Mouse (Mus musculus) neural tube, embryonic 15.5 days (tissue): ENCODE measurements around the gene Nup107. TPM values are rescaled to one million over a fixed set of nuclear protein-coding genes. Genes with fewer than 3 reads are reported as not detected.
"Not testable (repeated sequence)": the region's sequence is repeated elsewhere in the genome, so short reads cannot be mapped to it uniquely, and the experiment has no call there.

ENCODE experiments used
- ATAC-seq: fragments of 200-750 bp; cut with Nextera tagmentation; 2 replicates; pipeline ENCODE4 v1.8.0; 2017; ENCODE audit warnings: mild to moderate bottlenecking, moderate TSS enrichment, moderate library complexity; ENCODE audit not compliant: low FRiP score
- H3K27ac ChIP-seq: fragments of 300-500 bp; sonication (generic); replicated peaks from 2 replicates; pipeline ENCODE4 v1.5.1; 2015; ENCODE audit warnings: mild to moderate bottlenecking, inconsistent platforms
- H3K27me3 ChIP-seq: fragments of 300-500 bp; sonication (generic); replicated peaks from 2 replicates; pipeline ENCODE4 v1.6.1; 2015; ENCODE audit warnings: inconsistent platforms
- H3K36me3 ChIP-seq: fragments of 300-500 bp; sonication (generic); 2 replicates; pipeline ENCODE4 v1.6.1; 2015; ENCODE audit warnings: inconsistent platforms
- H3K4me1 ChIP-seq: fragments of 300-500 bp; sonication (generic); 2 replicates; pipeline ENCODE4 v1.6.1; 2015; ENCODE audit warnings: inconsistent platforms
- H3K4me2 ChIP-seq: fragments of 300-500 bp; sonication (generic); 2 replicates; pipeline ENCODE4 v1.6.1; 2015; ENCODE audit warnings: inconsistent platforms, mild to moderate bottlenecking, moderate library complexity
- H3K4me3 ChIP-seq: fragments of 300-500 bp; sonication (generic); replicated peaks from 2 replicates; pipeline ENCODE4 v1.5.1; 2015; ENCODE audit warnings: mild to moderate bottlenecking, inconsistent platforms
- H3K9ac ChIP-seq: fragments of 300-500 bp; sonication (generic); replicated peaks from 2 replicates; pipeline ENCODE4 v1.6.1; 2015; ENCODE audit warnings: mild to moderate bottlenecking, inconsistent platforms
- H3K9me3 ChIP-seq: fragments of 300-500 bp; sonication (generic); replicated peaks from 2 replicates; pipeline ENCODE4 v1.6.1; 2016; ENCODE audit warnings: inconsistent platforms
- WGBS: fragments of 180-500 bp; shearing (Covaris S2); methylation state at CpG from one replicate; pipeline ENCODE4 v1.1.7; 2015; ENCODE audit warnings: mixed read lengths; 5-methylcytosine and 5-hydroxymethylcytosine counted together
- polyA plus RNA-seq: library from polyadenylated mRNA; unstranded; fragments of >200 nt; fragmentation: Nextera tagmentation; extraction: Ambion mirVana; gene quantifications from 2 replicates; pipeline ENCODE4 v1.2.1, GENCODE M21; 2015

Gene Nup107
- polyA plus RNA-seq, 1 experiment from 2014 or later: 28.2 TPM

DNA sequence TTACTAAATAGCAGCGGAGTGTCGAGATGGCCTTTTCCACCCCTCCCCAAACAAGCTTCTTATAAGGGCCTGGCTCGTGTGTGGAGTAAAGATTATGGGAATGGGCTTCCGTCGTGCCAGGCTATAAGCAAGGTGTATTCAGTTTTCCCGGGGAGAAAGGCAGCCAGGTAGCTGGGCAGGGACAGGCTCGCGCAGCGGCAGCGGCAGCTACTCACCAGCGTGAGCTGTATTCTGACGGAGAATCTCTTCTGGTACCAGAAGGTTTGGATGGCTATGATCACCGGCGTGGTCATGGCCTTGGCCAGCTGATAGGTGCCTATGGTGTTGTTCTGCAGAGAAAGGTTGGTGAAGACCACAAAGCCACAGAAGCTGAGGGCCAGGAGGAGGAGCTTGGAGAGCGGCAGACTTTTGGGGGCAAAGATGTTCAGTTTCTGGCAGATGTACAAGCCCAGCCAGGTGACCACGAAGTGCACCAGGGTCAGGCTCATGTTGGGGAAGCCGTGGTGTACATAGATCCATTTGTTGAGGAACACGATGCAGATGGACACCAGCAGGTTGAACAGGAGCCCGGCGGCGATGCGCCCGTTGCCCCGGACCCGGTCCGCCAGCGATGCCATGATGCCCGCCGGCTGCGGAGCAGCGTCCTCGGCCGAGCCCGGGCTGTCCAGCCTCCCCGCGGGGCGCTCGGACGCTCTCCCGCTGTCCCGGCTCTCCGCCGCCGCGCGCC, 46.8 kb downstream of the Nup107 start:
- peak overlapping the region; percentile 61 for H3K4me3 ChIP-seq
- H3K36me3 ChIP-seq: peaks cover 13% of the 10 kb centered on the region
- ATAC-seq: peak; percentile 69
- peak overlapping the region; percentile 77 for H3K9ac ChIP-seq
- H3K9me3 ChIP-seq, H3K27me3 ChIP-seq: not testable (repeated sequence)
- WGBS: under 1% methylated on average over 14 of the region's 46 CpGs
- H3K27ac ChIP-seq: peak overlapping the region; percentile 67
- H3K4me2 ChIP-seq: peak overlapping the region; percentile 71
- peaks cover 24% of the 10 kb centered on the region for H3K4me1 ChIP-seq

DNA sequence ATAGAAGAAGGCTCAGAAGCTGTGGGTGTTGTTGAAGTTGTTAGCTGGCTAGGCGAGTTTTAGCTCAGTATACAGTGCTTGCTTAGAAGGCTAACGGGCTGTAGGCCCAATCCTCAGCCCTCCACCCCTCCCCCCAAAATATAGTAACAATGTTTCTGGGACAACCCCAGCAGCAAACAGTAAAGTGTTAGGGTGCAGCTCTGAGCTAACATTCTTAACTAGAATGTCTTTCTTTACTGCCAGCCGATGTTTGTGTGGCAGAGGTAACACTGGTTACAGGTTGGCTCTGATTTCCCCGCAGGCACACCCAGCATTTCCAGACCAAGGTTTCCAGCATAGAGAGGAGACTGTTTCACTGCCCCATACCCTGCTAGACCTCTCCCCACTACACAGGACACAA, 48.6 kb downstream of the Nup107 start:
- peak overlapping the region; percentile 71 for H3K4me2 ChIP-seq
- ATAC-seq: no peak
- H3K27ac ChIP-seq: no peak overlapping the region
- peaks cover 24% of the 10 kb centered on the region for H3K4me1 ChIP-seq
- H3K9ac ChIP-seq: no peak overlapping the region
- no peak overlapping the region for H3K4me3 ChIP-seq
- WGBS: 79% methylated on average over 4 of the region's 4 CpGs
- no peaks in the 10 kb centered on the region for H3K9me3 ChIP-seq
- H3K36me3 ChIP-seq: peaks cover 22% of the 10 kb centered on the region
- no peaks in the 10 kb centered on the region for H3K27me3 ChIP-seq

DNA sequence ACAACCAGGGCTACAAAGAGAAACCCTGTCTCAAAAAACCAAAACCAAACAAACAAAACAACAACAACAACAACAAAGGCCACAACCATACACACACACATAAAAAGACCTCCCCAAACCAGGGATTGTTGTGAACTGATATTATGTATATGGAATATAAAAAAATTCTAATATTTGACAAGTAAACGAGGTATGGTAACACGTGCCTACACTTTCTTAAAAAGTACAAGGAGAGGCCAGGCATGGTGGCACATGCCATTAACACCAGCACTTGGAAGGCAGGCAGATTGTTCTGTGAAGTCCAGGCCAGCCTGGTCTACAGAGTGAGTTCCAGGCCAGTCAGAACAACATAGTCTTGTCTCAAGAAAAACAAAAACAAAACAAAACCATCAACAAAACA, 49.3 kb downstream of the Nup107 start:
- Histone ChIP-seq H3K27me3 (no peaks in the 10 kb centered on the region), H3K9me3 (no peaks in the 10 kb centered on the region), H3K36me3 (peaks cover 26% of the 10 kb centered on the region), H3K4me2 (no peak overlapping the region), H3K27ac (no peak overlapping the region), H3K9ac (no peak overlapping the region), H3K4me3 (no peak overlapping the region), H3K4me1 (peaks cover 24% of the 10 kb centered on the region)
- 95% methylated on average over 2 of the region's 2 CpGs for WGBS
- ATAC-seq: no peak

DNA sequence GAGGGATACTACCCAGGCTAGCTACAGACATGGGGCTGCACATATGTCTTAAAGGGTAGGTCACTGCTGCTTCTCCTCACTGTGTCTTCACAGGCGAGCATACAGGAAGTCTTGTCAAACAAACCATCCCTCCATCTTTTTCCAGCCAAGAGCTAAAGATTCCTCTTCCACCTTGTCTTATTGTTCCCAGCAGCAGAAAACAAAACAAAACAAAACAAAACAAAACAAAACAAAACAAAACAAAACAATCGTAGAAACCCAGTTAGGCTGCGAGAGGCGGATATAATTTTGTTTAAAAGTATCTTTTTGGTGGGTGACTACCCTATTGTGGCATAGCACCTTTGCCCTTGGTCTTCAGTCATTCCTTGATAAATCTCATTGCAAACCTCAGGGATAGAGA, 49.9 kb downstream of the Nup107 start:
- Histone ChIP-seq H3K4me3 (no peak overlapping the region), H3K36me3 (peaks cover 29% of the 10 kb centered on the region), H3K9me3 (no peaks in the 10 kb centered on the region), H3K4me1 (peaks cover 24% of the 10 kb centered on the region), H3K27ac (no peak overlapping the region), H3K9ac (no peak overlapping the region), H3K4me2 (no peak overlapping the region), H3K27me3 (no peaks in the 10 kb centered on the region)
- 95% methylated on average over 4 of the region's 4 CpGs for WGBS
- ATAC-seq: no peak

DNA sequence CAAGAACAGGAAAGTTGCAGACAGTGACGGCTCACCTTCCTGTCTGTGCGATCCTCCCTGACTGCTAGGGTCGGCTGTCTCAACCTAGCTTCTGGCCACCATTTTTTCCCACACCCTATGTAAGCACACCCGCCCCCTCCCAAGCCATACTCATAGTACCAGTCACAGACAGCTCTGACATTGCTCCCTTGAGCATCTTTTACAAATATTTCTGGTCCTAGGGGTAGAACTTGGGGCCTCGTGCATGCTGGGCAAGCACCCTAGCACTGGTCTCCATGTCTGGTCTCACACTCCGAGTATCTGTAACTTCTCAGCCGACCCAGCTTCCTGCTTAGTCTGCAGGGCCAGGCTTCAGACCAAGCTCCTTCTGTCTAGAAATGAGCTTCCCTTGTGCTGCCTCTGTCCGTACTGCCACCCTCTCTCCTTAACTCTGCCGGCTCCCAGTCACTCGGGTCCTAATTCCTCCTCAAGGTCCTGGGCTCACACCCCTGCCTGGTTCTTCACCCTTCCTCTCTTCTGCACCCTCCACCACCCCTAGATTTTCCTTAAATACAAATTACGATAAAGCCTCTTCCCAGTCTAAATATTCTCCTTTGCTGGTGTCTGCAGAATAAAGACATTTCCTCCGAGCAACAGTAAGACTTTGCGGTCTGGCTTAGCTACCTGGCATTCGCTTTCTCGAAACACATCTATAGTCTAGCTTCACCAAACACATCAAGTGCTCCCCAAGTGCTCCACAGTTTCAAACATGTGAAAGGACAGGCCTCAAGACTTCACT, 50.6 kb downstream of the Nup107 start:
- H3K9ac ChIP-seq: no peak overlapping the region
- H3K4me2 ChIP-seq: no peak overlapping the region
- H3K4me1 ChIP-seq: peaks cover 24% of the 10 kb centered on the region
- no peak overlapping the region for H3K4me3 ChIP-seq
- 91% methylated on average over 15 of the region's 15 CpGs for WGBS
- H3K36me3 ChIP-seq: peaks cover 37% of the 10 kb centered on the region
- no peaks in the 10 kb centered on the region for H3K27me3 ChIP-seq
- no peaks in the 10 kb centered on the region for H3K9me3 ChIP-seq
- ATAC-seq: no peak
- H3K27ac ChIP-seq: no peak overlapping the region

DNA sequence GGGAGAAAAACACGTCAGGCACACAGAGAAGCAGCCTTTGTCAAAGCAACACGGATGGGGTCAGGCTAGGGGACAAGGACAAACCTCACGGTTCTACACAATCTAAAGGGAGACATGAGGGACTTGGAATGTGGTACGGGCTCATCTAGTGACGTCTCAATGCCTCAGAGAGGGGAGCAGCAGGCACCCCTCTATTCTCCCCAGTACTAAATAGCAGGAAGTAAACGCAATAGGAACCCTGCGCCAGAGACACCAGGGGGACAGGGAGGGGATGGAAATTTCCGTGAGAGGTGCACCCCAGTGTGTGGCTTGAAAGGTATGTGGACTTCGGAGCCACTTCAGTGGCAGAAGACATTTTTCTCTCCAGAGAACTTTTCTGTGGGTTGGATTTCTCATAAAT, 51.6 kb downstream of the Nup107 start:
- H3K9me3 ChIP-seq: no peaks in the 10 kb centered on the region
- peaks cover 24% of the 10 kb centered on the region for H3K4me1 ChIP-seq
- no peak overlapping the region for H3K4me2 ChIP-seq
- no peak overlapping the region for H3K27ac ChIP-seq
- H3K4me3 ChIP-seq: no peak overlapping the region
- no peaks in the 10 kb centered on the region for H3K27me3 ChIP-seq
- H3K36me3 ChIP-seq: peaks cover 46% of the 10 kb centered on the region
- no peak overlapping the region for H3K9ac ChIP-seq
- no peak for ATAC-seq
- 87% methylated on average over 9 of the region's 9 CpGs for WGBS

DNA sequence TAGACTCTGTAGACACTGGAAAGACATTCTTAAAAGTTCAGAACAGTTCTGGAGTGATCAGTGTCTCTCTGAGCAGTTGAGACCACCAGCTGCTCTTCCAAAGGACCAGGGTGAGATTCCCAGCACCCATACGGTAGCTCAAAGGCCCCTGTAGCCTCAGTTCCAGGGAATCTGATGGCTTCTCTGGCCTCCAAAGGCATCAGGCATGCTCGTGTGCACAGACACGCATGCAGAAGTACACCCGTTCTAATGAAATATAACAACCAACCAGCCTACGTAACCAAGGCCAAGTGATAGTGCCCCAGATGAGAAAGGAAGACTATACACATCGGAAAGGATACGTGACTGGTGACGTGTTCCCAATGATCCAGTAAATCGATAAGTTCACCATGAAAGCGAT, 52.3 kb downstream of the Nup107 start:
- H3K27me3 ChIP-seq: no peaks in the 10 kb centered on the region
- ATAC-seq: no peak
- no peak overlapping the region for H3K4me2 ChIP-seq
- 96% methylated on average over 10 of the region's 10 CpGs for WGBS
- H3K4me1 ChIP-seq: peaks cover 23% of the 10 kb centered on the region
- H3K9ac ChIP-seq: no peak overlapping the region
- H3K4me3 ChIP-seq: no peak overlapping the region
- peaks cover 47% of the 10 kb centered on the region for H3K36me3 ChIP-seq
- H3K9me3 ChIP-seq: no peaks in the 10 kb centered on the region
- H3K27ac ChIP-seq: no peak overlapping the region

DNA sequence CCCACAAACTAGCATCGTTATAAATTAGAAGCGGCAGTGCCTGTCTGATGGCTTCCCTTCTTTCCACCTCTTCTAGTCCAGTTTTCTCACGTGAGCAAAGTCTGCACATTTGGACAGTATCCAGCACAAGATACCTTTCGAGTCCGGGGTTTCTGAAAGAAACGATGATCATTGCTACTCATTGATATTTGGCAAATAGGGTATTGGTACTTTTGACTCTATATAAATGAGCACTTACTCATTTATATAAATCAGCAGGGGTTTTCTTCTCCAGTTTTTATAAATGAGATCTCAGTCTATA, 52.9 kb downstream of the Nup107 start:
- H3K27me3 ChIP-seq: no peaks in the 10 kb centered on the region
- WGBS: 95% methylated on average over 6 of the region's 6 CpGs
- H3K4me2 ChIP-seq: no peak overlapping the region

DNA sequence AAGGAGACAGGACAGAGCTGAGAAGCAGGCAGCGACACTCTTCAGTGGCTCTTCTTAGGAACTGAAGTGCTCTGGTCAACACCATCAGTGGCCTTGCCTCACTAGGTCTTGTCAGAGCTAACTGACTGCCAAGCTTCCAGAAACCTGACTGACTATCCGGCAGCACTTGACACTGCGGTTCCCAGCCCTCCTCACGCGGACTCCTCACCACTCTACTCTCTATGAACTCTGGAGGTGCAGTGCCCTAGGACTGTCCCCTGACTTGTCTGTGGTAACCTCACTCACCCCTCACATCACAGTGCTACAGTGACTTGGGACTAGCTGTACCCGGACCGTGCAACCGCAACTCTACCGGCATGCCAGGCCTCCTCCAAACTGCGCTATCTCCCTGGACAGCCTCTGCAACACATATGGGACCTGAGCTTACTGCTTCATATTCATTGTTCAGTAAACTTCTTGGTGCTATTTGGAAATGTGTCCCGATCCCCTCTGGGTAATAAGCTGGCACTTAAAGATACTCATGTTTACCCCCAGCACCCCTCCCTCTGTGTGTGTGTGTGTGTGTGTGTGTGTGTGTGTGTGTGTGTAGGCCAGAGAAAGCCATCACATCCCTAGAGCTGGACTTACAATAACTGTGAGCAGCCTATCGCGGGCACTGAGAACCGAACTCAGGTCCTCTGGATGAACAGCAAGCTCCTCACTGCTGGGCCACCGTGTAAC, 53.4 kb downstream of the Nup107 start:
- H3K9me3 ChIP-seq: no peaks in the 10 kb centered on the region
- no peak for ATAC-seq
- no peak overlapping the region for H3K9ac ChIP-seq
- no peak overlapping the region for H3K4me3 ChIP-seq
- H3K27me3 ChIP-seq: no peaks in the 10 kb centered on the region
- peaks cover 47% of the 10 kb centered on the region for H3K36me3 ChIP-seq
- peaks cover 12% of the 10 kb centered on the region for H3K4me1 ChIP-seq
- no peak overlapping the region for H3K4me2 ChIP-seq
- H3K27ac ChIP-seq: no peak overlapping the region
- WGBS: 90% methylated on average over 15 of the region's 15 CpGs

More for the DNA sequence above, 52.9 kb downstream of the Nup107 start:
- H3K9me3 ChIP-seq: no peaks in the 10 kb centered on the region
- H3K4me3 ChIP-seq: no peak overlapping the region
- H3K9ac ChIP-seq: no peak overlapping the region
- no peak for ATAC-seq
- no peak overlapping the region for H3K27ac ChIP-seq
- H3K4me1 ChIP-seq: peaks cover 17% of the 10 kb centered on the region
- peaks cover 47% of the 10 kb centered on the region for H3K36me3 ChIP-seq

DNA sequence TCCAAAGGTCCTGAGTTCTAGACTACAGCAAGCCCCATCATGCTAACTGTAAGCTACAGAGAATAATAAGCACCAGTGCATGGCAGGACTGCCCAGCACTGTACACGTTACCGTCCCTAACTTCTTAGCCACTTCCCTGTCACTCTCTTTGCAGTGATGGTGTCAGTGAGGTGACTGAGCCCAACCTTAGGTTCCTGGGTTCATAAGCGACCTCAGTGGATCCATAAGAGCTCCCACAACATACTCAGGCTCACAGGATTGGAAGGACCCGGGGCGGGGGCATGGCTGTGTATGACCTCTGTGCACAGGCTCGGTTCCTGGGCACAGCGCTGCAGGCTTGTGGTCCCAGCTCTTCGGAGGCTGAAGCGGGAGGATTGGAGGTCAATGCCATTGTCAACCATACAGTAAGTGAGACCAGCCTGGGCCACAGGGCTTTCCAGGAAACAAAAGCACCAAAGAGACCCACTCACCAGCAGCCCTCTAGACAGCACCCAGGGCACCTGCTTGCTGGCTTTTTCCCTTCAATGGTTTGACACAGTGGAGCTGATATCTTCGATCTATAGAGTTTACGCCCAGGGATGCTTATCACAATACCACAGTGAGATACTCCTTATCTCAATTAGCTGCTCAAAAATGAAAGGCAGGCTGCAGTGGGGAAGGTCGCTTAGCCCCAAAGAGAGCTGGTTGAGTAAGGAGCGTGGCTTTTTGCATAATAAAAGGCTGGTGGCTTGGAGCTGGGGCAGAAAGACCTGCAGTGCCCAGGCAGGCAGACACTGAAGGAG, 54.2 kb downstream of the Nup107 start:
- H3K9ac ChIP-seq: no peak overlapping the region
- peaks cover 48% of the 10 kb centered on the region for H3K36me3 ChIP-seq
- H3K4me1 ChIP-seq: peaks cover 4% of the 10 kb centered on the region; the same call in 1 of the 2 replicates
- H3K4me2 ChIP-seq: no peak overlapping the region
- no peaks in the 10 kb centered on the region for H3K27me3 ChIP-seq
- H3K27ac ChIP-seq: no peak overlapping the region
- H3K9me3 ChIP-seq: no peaks in the 10 kb centered on the region
- WGBS: 86% methylated on average over 13 of the region's 13 CpGs
- H3K4me3 ChIP-seq: no peak overlapping the region
- ATAC-seq: no peak

DNA sequence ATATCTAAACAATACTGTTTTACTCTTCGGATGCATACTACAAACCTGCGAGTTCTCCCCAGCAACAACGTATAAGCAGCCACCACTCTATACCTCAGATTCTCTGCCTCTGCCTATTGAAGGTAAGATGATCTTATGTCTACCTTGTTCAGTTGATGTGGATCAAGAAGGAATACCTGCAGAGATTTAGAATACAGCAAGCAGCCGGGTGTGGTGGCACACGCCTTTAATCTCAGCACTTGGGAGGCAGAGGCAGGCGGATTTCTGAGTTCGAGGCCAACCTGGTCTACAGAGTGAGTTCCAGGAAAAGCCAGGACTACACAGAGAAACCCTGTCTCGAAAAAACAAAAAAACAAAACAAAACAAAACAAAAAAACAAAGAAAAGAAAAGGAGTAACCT, 55.0 kb downstream of the Nup107 start:
- peaks cover 55% of the 10 kb centered on the region for H3K36me3 ChIP-seq
- not testable (repeated sequence) for ATAC-seq, H3K27me3 ChIP-seq, H3K27ac ChIP-seq, H3K4me1 ChIP-seq, H3K9me3 ChIP-seq, H3K9ac ChIP-seq, H3K4me3 ChIP-seq, H3K4me2 ChIP-seq
- WGBS: 95% methylated on average over 8 of the region's 8 CpGs
